Mouse (Mus musculus): ENCODE data around the gene Tmem132c.

The Tmem132c gene

DNA sequence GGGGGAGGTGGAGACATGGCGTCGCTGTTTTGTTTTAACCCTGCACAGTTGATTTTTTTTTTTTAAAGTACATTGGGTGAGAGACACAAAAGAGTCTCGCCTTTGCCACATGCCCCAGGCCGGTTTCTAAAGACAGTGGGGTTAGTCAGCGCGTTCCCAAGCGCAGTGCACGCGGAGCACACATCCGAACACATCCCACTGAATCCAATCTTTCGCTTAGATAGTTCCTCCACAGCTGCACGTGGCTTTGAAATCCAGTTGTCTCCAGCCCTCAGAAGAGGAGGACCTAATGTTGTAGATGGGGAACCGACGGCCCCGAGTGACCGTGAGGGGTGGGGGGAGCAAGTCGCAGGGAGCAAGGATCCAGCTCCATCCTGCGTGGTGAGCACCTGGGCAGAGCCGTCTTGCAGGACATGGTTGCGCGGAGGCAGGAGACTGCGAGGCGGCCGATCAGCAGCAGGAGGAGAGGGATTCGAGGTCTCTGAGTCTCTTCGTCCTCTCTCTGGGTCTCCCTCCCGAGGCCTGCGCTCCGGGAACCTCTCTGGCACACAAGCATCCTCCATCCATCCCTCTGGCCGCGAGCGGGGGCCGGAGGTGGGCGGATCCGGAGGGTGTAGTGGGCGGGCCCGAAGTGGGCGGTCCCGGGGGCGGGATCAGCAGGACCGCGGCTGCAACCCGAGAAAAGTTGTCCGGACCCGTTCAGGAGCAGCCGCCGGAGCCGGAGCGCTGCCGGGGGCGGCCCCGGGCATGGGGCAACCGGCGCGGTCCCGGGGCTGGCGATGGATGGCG, at the start of gene Tmem132c:
Tmem132c (plus strand) TSS at position 673 of the 789 bp plus-strand sequence.
- DNase-seq (ENCODE audit: low spot score) = peak; percentile 83

DNA sequence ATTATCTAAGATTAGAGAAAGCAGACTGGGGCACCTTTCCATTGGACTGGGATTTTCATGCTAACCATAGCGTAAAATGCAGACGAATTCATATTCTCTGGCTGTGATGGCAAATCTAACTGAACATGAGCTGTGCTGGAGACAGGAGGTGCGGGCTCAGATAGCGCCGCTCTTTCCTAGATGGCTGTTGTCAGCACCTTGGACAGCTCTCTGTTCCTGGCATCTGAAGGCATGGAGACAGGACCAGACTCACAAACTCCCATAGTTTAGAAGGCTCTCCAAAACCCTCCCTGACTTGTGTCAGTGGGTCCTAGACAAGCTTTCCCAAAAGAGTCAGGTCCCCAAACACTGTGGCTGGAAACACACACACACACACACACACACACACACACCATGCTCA, 49.7 kb upstream of the Tmem132c start:
- DNase-seq (ENCODE audit: low spot score) = peak; percentile 14

DNA sequence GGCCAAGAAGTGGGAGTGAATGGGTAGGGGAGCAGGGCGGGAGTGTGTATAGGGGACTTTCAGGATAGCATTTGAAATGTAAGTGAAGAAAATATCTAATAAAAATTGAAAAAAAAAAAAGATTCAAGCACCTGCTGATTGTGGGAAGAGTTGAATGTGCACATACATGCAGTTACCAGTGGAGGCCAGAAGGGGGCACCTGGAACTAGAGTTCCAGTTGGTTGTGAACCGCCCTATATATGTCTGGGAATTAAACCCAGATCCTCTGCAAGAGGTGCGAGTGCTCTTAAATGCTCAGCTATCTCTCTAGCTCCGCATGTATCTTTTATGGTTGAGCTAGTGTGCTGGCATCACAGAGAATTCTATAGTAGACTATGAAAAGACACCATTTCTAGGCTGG, 42.8 kb upstream of the Tmem132c start:
- no peak for DNase-seq (ENCODE audit: low spot score)

- DNase-seq (ENCODE audit: low spot score) = no peak
These were observed 36.7 kb upstream of the Tmem132c start for GRCm38 (mm10) chr5:127204881-127205280.

DNA sequence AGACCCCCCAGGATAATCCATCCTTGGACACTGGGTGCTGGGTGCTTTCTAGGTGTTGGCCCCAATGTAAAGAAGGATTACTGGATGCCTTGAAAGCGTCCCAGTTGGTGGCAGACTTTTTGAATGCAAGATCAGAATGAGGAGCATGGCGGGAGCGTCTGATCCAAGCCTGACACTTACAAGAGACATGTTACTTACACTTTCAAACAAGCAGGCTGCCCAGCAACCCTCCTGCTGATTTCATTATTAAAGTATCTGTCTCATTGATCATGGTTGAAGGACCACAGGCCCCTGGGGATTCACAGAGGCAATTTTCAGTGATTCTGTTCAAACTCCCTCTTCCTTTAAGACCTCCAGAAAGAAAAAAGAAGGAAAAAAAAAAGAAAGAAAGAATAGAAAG, 25.2 kb upstream of the Tmem132c start:
- DNase-seq (ENCODE audit: low spot score) = no peak

- DNase-seq (ENCODE audit: low spot score) = no peak
These were observed 23.9 kb upstream of the Tmem132c start for GRCm38 (mm10) chr5:127217725-127218124.

DNA sequence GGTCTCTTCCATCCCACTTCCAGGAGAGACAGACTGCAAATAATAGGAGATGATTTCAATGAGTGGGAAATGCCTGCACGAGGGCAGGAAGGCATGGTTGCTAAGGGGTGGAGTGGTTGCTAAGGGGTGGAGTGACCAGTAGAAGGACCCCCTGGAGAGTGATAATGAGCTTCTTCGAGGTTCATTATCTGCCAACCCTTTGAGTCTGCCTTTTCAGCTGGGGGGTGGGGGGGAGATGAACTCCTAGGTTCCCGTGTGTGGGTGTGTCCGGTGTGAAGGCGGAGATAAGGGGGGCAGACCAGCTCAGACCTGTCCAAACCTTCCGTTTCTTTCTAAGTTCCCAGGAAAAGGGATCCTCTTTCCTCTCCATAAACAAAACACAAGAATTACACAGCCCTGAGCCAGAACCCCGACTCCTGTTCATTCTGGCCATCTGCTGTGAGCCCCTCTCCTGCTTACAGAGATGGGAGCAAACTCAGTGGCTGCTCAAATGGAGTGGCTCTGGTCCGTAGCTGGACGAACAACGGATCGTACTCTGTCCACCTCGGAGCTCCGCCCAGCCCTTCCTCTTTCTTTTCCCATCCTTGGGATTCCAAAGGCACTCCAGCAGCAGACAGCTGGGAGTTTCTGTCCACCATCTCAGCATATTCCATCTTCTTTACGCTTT, 13.5 kb upstream of the Tmem132c start:
- DNase-seq (ENCODE audit: low spot score) = no peak

DNA sequence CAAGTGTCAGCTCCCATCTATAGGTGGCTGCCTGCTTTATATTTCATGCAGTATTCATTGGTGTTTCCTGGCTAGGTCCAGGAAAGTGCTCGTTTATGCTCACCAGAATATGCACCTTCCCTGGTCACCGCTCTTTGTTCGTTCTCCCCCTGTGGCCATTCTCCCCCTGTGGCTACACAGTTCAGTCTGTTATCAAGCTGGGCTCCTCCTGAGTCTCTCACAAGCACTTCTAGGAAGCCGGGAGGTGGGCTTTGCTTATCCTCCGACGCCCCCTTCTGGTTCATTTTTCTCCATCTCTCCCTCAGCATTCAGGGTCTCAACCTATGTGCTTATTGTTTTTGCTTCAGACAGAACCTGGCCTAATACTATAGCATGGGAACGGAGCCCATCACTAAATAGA, 6.9 kb upstream of the Tmem132c start:
- DNase-seq (ENCODE audit: low spot score) = peak; percentile 26

- DNase-seq (ENCODE audit: low spot score) = peak; percentile 52
These were observed 6.4 kb upstream of the Tmem132c start for GRCm38 (mm10) chr5:127235203-127235602.

- DNase-seq (ENCODE audit: low spot score) = peak; percentile 26
These were observed 1.9 kb upstream of the Tmem132c start for GRCm38 (mm10) chr5:127239706-127240105.

DNA sequence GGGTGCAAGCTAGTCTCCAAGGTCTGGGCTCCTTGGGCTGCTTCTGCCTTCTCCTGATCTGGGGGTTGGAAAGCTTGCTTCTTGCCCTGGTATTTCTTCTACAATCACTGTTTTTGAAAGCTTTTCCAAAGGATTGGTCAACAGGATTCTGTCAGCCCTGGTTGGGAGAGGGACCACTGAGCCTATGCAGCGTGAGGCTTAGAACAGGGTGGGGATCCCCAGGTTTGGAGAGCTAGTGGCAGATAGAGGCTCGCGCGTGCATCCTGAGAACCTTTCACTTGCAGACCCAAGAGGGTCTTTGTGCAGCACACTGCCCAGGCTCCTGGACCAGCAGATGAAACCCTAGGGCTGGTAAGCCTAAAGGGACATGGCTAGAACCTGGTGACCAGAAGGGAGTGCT, 962 bp upstream of the Tmem132c start:
- no peak for DNase-seq (ENCODE audit: low spot score)

DNA sequence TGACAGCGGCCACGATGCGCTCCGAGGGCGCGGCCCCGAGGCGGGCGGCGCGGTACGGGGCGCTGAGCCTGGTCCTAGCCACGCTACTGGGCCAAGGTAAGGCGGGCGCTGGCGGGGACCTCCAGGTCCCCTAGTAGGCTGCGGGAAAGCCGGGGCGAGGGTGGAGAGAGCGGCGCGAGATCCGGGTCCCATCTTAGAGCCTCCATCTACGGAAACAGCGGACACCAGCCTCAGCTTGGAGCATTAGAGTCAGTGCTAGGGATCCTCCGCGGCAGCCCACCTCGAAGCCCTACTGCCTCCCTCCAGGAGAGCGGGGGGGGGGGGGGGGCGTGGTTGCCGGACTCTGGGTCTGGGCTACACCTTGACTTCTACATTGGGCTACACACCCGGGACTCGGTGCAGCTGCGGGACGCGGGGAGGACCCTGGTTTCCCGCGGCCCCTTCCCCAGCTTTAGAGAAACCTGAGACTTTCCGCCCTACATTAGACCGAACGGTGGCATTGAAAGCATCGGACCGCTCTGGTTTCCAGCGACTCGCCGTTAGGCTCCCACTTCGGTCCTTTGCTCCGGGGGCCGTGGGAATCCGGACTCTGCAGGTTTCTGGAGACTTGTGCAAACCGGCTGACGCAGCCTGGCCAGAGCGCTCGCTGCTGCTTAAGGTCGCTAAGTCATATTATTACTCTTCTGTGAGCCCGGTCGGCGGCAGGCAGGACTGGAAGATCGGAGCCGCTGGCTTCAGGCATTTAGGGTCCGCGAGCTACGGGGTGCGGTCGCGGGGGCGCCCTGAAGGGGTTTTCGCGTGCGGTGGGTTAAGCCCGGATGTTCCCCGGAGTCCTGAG, 536 bp downstream of the Tmem132c start:
- DNase-seq (ENCODE audit: low spot score) = no peak

DNA sequence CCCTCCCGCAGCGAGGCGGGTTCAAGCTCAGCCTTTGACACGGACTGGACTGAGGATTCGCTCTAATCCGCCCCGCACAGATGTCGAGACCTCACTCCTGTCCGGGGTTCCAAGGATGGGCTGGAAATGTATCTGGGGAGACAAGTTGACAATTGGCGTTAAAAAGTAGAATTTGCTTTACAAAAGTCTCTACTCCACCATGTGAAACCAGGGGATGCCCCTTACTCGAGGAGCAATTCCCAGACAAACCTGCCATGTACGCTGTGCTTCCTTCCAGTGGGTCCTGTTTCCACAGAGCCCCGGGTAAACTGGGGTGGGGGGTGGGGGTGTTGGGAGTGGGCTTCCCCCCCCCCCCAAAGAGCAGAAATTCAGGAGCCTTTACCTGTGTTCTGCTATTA, 1.2 kb downstream of the Tmem132c start:
- peak; percentile 8 for DNase-seq (ENCODE audit: low spot score)

DNA sequence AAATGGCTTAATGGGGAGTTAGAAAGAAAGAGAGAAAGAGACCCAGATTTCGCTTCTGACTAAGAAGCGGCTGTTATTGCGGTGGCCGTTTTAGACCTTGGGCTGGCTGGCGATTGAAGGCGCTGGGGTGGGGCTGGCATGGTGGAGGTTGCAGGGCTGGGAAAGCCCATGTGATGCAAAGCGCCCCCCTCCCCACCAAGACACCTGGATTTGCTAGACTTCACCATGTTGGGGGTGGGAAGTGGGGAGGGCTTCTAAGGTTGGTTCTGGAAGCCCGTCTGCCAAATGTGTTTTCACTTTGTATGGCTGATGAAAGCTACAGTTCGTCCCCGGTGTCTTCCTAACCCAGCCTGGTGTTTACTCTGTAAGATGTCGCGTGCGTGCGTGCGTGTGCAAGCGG, 1.6 kb downstream of the Tmem132c start:
- DNase-seq (ENCODE audit: low spot score) = no peak

DNA sequence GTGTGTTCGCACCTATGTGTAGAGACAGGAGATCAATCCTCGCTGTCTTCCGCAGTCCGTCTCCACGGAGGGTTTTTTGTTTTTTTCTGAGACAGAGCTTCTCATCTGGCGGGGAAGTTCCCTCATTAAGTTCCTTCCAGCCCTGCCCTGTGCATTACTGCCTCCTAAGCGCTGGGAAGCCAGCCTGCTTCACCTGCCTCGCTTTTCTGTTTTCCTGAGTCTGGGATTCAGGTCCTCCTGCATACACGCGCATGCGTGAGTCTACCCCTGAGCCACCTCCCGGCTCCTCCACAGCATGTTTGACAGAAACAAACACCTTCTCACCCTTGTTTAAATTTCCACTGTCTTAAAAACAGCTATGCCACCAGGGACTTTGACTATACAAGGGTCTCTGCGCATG, 2.0 kb downstream of the Tmem132c start:
- DNase-seq (ENCODE audit: low spot score) = no peak

DNA sequence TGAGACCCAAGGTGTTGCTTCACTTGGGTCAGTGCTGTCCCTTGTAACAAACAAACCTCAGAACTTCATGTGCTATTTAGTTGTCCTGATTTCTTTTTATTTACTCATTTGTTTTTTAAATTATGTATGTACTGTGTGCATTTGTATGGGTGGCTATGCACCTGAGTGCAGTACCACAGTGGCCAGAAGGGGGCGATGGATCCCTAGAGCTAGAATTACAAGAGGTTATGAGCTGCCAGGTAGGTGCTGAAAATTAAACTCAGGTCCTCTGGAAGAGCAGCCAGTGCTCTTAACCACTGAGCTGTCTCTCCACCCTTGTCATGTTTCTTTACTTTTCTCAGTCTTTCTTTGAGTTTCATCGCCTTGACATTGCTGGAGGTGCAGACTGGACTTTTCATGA, 11.7 kb downstream of the Tmem132c start:
- DNase-seq (ENCODE audit: low spot score) = no peak

GRCm38 (mm10) chr5:127256947-127257610, 15.5 kb downstream of the Tmem132c start:
- DNase-seq (ENCODE audit: low spot score) = no peak

DNA sequence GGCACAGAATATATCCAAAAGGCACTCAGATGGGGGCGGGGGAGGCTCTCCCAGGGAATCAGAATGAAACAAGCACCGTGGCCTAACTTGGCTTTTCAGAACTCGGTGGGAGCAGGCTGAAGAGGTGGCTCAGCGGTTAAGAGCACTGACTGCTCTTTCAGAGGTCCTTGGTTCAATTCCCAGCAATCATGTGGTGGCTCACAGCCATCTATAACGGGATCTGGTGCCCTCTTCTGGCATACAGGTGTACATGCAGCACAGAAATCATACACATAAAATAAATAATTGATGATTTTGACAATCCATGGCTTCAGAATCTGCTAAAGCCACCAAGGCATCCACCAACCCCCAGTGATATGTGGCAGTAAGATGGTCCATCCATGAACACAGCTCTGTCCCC, 20.5 kb downstream of the Tmem132c start:
- DNase-seq (ENCODE audit: low spot score) = no peak

GRCm38 (mm10) chr5:127271145-127271544, 29.5 kb downstream of the Tmem132c start:
- DNase-seq (ENCODE audit: low spot score) = no peak

- DNase-seq (ENCODE audit: low spot score) = no peak
These were observed 37.9 kb downstream of the Tmem132c start for GRCm38 (mm10) chr5:127279462-127279861.

- DNase-seq (ENCODE audit: low spot score) = no peak
These were observed 39.6 kb downstream of the Tmem132c start for GRCm38 (mm10) chr5:127281186-127281585.

- DNase-seq (ENCODE audit: low spot score) = no peak
These were observed 41.0 kb downstream of the Tmem132c start for GRCm38 (mm10) chr5:127282539-127283123.

Data from yolk sac, embryonic 10.5 days (tissue).